Mouse (Mus musculus): ENCODE measurements around the gene Nwd2.
A peak's percentile ranks its signal among the peaks of the same experiment; 100 is the strongest.

Nwd2 gene

DNA sequence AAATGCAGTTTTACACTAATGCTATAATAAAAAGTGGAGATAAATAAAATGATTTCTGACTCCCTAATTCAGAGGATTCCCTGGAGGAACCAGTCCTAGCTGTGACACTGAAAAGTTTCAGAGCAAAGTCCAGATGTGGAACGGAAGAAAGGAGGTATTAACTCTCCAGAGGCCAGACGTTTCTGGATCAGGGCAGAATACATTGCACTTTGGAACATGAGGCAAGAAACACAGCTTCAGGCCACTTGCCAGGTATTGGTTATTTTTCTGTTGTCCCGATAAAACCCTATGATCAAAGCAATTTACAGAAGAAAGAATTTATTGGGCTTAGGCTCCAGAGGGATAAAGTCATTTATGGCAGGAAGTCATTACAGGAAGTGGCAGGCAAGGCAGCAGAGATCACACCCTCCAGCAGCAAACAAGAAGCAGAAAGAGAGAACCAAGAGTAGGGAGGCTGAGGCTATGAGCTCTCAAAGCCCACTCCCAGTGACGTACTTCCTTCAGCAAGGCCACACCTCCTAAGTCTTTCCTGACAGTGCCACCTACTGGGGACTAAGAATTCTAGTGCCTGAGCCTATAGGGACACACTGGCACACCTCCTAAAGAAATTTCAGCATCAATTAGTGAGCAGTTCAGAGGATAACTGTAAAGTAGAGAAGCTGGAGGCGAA, 106.3 kb downstream of the Nwd2 start:
- no peak for DNase-seq (ENCODE audit: low spot score in 2 of 2)

DNA sequence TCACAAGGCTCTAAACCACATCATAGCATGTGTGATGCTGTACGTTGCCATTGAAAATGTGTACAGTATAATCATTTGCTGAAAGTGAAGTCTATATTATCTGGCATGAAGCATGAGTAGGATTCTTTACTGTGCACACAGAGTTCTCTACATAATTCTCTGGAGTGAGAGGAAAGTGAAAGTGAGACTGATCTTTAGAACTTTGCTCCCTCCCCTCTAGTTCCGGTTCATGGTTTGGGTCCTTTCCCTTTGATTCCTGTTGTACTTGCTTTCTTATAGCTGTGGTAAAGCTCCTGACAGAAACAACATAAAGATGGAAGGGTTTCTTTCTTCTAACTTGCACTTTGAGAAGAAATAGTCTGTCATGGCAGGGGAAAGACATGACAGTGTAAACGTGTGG, 107.0 kb downstream of the Nwd2 start:
- no peak for DNase-seq (ENCODE audit: low spot score in 2 of 2)

DNA sequence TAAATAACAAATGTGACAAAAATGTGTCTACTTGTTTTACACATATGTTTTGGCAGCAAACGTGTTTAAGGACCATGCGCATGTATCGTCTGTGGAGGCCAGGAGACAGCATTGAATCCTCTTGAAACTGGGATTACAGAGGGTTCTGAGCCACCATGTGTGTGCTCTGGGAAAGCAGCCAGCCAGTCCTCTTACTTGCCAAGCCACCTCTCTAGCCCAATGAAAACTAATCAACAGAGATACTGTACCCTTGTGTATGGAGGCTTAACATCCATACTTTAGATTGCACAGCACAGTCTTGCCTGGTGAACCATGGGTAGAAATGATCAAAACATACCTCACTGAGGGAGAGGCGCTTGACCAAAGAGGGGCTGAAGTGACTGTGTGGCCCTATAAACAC, 117.0 kb downstream of the Nwd2 start:
- no peak for DNase-seq (ENCODE audit: low spot score in 2 of 2)

DNA sequence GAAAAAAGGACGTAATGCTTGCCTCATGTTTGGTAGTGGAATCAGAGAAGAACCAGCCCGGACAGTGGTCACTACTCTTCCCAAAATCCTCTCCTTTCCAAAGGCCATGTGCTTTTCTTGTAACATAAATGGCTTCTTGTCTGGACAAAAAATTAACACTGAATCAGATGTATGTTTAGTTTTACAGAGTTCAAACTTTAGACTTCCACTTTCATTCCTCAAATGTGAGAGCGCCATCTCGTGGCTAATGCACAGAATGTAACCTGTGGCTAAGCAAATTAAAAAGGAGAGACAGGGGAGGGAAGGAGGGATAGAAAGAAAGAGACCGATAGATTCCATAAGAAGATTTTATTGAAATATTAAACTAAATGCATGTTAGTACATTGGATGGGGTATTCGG, 117.8 kb downstream of the Nwd2 start:
- DNase-seq (ENCODE audit: low spot score in 2 of 2) = peak in 1 of 2 experiments; percentile 62

DNA sequence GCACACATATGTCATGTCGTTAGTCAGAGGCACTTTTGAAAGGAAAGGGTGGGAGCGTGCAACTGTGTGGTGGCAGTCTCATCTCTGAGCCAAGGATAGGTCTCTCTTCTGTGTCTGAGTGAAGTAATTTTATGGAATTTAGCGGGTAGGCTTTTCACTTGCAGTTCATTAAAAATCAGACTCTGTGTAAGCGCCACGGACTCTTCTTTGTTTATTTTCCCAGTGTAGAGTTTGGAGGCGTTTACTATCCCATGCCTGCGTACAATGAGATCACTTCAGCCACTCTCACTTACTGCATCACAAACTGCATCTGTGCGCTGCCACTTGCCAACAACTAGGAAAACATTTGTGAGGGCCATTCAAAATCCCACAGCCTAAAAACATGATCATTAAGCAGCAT, 118.6 kb downstream of the Nwd2 start:
- no peak for DNase-seq (ENCODE audit: low spot score in 2 of 2)

DNA sequence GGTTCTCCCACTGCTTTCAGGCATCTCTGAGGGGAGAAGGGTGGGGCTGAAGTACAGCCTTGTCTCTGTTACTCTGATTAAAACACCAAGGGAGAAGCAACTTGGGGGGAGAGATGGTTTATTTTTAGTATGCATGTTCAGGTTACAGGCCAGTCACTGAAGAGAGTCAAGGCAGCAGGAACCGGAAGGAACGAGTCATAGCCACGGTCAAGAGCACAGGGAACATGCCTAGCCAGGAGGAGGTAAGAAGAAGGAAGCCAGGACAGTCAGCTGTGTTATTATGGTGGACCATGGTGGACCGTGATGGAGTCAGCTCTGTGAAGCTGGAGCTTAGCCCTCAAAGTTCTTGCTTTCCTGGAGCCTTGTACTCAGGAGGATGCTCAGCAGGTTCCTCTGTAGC, 119.3 kb downstream of the Nwd2 start:
- DNase-seq (ENCODE audit: low spot score in 2 of 2) = no peak

DNA sequence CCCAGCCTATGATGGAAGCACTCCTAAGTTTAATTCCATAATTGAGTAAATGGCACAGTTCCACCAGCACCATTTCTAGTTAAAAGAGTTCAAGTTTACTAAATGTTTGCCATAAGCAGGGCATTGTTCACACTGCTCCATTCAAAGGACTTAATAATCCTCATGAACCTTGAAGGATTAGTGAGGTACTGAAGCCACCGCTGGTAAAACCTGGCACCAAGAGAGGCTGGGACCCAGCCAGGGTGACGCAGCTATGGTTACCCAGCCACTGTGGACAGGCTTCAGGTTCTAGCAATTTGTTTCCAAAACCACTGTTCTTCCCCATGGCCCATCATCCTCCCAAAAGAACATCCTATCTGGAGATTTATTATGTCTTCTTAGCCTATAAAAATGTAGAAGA, 124.1 kb downstream of the Nwd2 start:
- DNase-seq (ENCODE audit: low spot score in 2 of 2) = no peak

DNA sequence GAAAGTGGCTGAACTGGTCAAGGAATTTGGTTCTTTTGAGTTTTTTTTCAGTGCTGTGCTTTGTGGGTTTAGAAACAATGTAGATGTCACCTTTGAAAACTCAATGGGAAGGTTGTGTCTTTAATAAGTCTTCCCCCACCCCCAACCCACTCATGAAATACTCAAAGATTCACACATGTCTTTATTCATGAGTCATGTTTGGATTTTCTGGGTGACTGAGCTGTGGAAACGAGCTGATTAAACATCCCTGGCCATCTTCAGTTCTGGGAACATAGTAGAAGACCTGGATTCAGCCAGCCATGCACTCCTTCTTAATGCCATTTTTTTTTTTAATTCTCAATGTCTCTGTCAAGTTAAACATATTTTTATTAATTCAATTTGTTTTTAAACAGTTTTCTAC, 124.7 kb downstream of the Nwd2 start:
- DNase-seq (ENCODE audit: low spot score in 2 of 2) = no peak

DNA sequence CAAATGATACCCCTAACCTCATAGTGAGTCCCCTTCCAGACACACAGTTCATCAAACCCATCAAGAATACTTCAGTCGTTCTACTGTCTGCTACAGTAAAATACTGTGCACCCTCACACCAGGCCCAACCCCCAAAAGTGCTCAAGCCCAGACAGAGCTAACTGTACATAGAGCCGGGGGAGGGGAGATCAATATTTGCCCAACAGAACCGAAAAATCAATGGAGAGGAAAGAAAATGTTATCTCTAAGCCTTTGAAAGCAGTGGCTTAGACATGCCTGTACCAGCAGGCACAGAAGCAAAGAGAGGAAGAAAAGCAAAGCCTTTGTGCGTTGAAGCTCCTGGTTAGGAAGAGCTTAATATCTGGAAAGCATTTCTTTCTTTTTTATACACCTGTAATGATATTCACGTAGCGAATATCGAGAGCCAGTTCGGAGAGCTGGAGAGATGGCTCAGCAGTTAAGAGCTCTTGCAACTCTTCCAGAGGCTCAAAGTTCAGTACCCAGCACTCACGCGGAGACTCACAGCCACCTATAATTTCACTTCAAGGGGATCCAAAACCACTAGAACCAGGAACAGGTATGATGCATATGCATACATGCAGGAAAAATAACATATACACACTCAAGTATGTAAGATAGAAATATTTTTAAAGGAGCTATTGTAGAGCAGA, 139.4 kb downstream of the Nwd2 start:
- DNase-seq (ENCODE audit: low spot score in 2 of 2) = no peak

DNA sequence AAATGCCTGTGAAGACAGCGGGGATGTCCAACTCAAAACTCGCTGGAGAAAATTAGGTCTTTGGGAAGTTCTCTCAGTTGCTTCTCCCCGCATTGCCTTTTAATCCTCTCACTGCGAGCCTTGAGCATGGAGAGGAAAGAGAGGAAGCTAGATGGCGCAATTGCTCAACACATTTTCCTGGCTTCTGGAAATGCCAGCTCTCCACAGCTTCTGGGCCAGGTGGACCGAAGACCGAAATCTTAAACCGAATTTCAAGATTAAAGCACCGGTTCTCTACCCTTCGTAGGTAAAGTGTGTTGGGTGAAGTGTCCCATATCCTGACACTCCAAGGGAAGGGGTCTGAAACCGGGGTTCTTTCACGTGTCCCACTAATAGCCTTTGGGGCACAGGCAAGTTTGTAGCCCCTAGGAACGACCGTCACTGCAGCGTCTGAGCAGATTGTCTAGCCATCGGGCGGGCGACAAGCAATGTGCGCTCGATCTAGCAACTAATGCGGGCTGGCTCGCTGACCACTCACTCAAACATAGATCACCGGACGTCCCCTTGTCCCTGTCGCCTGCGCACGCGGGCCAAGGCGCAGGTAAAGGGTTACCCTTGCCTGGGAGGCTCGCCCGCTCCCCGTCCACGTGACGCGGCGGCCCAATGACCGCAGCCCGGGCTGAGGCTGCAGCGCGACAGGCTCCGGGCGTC, 163.1 kb downstream of the Nwd2 start, which contains the start of gene 0610040J01Rik:
0610040J01Rik (plus strand) TSS at position 545 of the 690 bp plus-strand sequence.
- peak in 1 of 2 experiments; percentile 59 for DNase-seq (ENCODE audit: low spot score in 2 of 2)

DNA sequence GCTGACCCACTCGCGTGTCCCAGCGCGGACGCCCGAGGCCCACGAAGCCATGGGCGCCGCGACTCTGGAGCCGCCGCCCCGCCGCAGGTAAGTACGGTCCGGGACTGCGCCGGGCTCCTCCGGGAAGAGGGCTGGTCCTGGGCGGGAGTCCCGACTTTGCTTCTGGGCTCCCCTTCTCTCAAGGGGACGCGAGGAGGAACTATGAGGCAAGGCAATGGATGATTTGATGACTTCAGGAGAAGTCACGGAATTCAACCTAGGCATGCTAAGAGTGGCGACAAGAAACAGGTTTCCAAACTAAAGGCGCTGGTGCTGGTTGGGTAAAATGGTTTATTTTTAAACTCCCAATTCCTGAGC, 163.6 kb downstream of the Nwd2 start:
- DNase-seq (ENCODE audit: low spot score in 2 of 2) = no peak

DNA sequence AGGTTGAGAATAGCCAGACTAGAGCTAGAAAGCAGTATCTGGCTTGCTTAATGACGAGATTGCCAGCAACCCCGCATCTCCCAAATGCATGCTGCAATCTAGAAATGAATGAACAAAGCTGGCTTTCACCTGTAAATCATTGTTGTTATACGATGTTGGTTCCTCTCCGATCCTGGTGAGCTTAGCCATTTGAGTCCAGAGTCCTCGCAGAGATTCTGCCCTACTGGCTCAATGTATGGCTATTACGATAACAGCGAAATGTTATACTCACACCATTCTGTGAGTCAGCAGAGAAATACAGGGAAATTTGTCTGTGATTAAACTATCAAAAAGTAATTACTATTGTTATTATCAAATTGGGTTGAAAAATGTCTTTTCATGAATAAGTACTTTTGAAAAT, 167.7 kb downstream of the Nwd2 start:
- no peak for DNase-seq (ENCODE audit: low spot score in 2 of 2)

DNA sequence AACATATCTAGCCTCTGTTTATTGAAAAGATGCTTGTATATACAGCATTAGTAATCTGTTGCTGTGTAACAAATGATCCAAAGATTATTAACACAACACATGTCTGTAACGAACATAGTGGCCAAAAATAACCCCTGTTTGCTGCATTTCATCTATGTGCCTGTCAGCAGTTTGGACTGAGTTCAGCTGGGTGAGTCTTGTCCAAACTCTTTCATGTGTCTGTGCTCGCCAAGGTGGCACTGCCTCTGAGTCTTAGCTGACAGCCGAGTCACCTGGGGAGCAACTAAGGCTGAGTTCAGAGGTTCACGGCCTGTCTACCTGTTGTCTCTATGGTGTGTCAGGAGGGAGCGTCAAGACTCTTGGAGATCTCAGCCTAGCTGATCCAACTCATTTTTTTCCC, 168.4 kb downstream of the Nwd2 start:
- no peak for DNase-seq (ENCODE audit: low spot score in 2 of 2)

DNA sequence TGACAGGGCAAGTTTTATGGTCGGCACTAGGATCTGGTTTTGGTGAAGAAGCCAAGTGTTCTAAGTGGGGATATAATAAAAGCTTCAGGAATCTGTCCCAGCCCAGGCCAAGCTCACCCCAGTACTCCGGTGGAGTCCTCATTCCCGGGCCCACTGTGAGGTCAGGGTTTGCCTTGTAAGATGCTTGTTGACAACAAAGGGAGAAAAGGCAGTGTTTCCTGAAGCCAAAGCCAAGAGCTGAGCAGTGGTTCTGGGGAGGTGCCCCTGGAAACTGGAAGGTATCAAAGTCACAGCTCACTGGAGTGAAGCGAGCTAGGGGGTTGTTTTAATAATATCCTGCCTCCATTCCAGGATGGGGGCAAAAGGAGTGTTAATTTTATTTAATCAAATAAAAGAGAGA, 170.1 kb downstream of the Nwd2 start:
- DNase-seq (ENCODE audit: low spot score in 2 of 2) = no peak

DNA sequence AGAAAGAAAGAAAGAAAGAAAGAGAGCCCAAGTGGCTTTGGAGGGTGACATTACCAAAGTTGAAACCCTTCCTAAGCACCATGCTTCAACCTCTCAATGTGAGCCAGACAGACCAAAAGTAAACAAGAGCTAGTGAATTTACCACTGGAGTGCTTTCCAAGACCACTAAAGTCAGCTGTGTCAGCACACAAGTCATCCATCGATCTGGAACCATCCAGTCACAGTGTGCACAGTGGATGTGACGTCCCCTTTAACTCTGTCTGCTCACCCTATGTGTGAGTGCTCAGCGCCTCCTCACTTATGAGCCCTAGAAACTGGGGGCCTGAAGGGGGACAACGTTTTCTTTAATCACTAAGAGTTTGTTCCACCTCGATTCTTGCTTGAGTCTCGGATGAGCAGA, 170.6 kb downstream of the Nwd2 start:
- DNase-seq (ENCODE audit: low spot score in 2 of 2) = no peak

DNA sequence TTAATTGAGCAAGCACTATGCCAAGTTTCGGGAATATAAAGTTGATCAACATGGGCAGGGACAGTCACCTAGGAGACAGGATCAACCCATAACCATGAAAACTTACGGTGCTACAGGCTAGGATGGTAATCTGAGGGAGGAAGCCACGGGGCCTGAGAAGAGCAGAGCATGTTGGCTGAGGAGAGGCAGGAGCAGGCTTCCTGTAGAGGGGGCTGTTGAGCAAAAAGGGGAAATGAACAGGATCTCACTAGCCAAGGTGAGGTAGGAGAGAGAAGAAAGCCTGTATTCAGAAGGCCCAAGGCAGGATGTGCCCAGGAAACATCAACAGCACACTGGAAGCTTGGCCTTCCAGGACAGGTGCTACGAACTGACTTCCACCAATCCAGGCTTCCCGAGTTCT, 172.3 kb downstream of the Nwd2 start:
- no peak for DNase-seq (ENCODE audit: low spot score in 2 of 2)

DNA sequence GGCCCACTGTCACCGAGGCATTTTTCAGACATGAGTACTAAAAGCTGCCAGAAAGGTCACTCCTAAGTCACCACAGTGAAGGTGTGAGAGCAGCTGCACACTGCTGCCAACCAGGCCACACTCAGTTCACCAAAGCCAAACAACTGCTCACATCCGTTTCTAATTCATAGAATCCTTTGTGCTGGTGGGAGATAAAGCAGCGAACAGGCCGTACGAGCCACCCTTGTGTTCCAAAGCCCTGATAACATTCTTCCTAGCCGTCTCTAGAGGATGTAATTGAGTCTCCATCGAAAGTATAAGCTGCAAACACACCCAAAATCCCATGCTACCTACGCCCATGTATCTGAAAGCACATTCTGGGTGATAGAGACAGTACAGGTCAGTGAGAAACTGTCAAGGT, 173.0 kb downstream of the Nwd2 start:
- DNase-seq (ENCODE audit: low spot score in 2 of 2) = no peak

DNA sequence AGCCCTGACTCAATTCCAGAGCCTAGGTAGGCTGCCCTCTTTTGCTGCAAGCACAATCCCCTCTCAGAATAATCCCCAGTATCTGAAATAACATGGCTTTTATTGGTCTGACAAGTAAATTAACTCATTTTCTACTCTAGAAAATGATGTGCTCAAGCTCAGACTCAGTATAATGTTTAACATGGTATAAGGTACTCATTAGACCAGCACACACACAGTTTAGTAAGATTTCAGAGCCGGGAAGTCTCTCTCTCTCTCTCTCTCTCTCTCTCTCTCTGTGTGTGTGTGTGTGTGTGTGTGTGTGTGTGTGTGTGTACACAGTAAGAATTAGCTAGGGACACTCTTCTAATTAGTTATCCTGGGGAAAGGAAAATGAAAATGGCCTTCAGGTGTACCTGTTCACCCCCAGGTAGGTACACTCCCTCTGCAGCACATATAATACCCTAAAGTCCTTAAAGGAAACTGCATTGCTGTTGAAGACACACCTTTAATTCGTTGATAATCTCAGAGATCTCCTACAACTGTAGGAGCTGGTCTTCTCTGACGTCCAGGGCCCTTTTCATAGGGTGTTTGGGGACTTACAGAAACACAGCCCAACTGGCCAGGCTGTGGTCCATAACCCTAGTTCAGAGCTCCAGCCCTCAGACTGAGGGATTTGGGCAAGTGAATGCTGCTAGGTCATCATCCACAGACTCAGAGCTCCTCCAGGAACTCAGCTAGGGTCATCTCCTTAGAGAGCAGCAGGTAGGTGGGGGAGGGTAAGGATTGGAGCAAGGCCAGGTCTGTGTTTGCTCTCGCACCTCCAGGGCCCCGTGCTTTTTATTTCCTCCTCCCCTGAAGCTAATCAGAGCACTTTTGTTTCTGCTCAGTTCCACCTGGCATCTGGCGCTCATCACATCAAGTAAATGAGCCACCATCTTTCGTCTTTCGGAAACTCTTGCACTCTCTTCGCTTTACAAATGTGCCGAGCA, 174.7 kb downstream of the Nwd2 start:
- DNase-seq (ENCODE audit: low spot score in 2 of 2) = no peak

DNA sequence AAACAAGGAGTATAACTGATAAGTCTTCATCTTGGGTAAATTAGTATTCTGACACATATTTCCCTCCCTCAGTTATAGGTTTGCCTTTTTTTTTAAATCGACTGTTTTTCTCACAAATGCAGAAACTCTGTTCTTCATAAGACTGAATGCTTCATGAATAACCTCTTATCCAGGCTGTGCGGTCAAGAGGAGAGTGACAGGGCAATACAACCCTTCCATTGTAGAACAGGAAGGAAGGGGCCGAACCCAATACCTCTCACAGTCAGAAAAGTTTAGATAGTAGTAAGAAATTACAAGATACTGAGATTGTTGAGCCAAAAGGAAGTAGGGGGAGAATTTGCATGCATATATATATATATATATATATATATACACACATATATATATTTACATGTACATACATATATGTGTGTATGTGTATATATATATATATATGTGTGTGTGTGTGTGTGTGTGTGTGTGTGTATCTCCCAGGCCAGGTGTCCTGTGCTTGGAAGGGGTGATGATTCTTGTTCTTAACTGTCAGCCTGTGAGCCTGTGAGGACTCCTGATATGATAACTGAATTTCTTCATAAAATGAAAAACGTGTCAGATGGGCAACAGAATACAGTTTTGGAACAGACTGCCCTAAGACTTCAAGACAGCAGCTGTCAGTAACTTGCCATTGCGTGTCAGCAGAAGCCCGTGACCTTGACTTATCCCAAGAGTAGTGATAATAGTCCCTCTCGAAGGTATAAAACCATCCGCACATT, 175.9 kb downstream of the Nwd2 start:
- DNase-seq (ENCODE audit: low spot score in 2 of 2) = no peak

DNA sequence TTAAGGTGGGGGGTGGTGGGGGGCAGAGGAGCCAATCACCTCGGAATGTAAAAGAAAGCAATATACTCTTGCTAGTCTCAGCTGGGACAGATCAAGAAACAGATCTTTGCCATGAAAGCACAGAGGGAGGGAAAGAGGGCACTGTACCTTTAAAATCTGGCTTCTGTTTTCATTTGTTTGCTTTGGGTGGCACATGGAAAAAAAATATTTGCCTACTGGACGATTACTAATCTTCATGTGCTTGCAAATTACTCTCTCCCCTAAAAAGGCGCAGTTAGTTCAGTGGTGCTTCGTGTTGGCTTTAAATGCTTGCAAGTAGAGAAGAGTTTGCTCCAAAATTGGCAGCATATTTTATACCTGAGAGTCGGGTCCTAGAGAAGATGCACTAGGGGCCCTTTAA, 177.0 kb downstream of the Nwd2 start:
- DNase-seq (ENCODE audit: low spot score in 2 of 2) = no peak

DNA sequence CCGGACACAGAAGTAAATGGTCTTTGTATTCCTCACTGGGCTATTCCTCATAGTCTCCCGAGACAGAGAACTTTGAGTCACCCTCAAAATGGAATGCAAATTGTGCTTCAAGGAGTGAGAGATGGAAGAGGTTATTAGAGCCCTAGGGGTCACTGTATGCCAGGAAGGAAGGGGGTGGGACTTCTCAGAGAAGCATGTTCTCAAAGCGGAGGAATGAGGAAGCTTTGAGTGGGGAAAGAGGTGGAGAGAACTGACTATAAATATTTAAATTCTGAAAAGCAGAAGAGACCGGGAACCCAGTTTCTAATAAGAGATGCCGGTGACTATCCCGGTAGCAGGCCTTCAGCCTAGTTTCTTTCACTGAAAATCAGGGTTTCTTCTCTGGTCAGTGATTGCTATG, 178.1 kb downstream of the Nwd2 start:
- no peak for DNase-seq (ENCODE audit: low spot score in 2 of 2)

Measured in urinary bladder, postnatal 4 days (tissue).